Mouse (Mus musculus) liver, postnatal 0 days (tissue): Measurements from ENCODE around the gene Zbtb7b.

Experiments
- CTCF ChIP-seq: sonication (generic); IDR thresholded peaks from 2 replicates; pipeline ENCODE4 v1.5.1; 2016; ENCODE audit warnings: antibody characterized with exemption, low read depth
- EP300 ChIP-seq: IDR thresholded peaks from 2 replicates; pipeline ENCODE4 v1.6.1; 2016; ENCODE audit warnings: antibody characterized with exemption, low read depth, mild to moderate bottlenecking

GRCm38 (mm10) chr3:89437269-89437668 lies 42.7 kb upstream of the Zbtb7b start:
- TF ChIP-seq CTCF (no peak), EP300 (no peak)
